In the genomic region with DNA sequence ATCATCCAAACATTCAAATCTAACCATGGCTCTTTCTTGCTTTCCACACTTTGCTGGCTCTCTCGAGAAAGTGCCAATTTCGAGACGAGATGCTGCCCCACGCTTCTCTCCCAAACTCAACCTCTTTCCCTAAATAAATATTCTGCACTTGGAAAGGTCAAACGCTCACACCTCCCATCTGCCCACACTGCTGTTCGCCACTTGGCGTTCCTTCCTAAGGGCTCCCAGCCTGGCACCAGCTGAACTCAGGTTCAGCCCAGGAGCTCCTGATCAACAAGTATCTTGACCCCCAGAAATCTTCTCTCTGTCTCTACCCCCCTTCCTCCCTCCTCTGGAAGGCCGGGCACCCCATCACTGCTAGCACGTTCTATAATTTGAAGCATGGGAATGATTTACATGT, we compare ENCODE assay signal across 8 mouse cellular contexts. TPM values are rescaled to one million over a fixed set of nuclear protein-coding genes. Genes with fewer than 3 reads are reported as not detected.
DNase-seq lines count a peak whose midpoint lies in the region; ATAC-seq and TF ChIP-seq lines count a peak whose summit lies in the region.
"Had no signal": no experiment of that assay in that cellular context is flagged by ENCODE, and none has a peak within 500 bp of the region (broad histone marks: within the 10 kb centered on the region; RNA-seq: fewer than 3 reads in every experiment).

No protein-coding gene starts in this region.

- H3K4me1 ChIP-seq in embryonic facial prominence, embryonic 10.5 days = peaks cover 44% of the 10 kb centered on the region
- peaks cover 44% of the 10 kb centered on the region for H3K4me1 ChIP-seq in hindbrain, postnatal 0 days (ENCODE audit: insufficient read depth, low read length)
- H3K4me1 ChIP-seq in olfactory bulb, adult 2 months (ENCODE audit: control insufficient read depth, insufficient read depth, low read length) = peaks cover 68% of the 10 kb centered on the region

- no peaks in the 10 kb centered on the region for H3K9me3 ChIP-seq in embryonic facial prominence, embryonic 10.5 days
- no peaks in the 10 kb centered on the region for H3K9me3 ChIP-seq in hindbrain, postnatal 0 days (ENCODE audit: low read length)
- H3K9me3 ChIP-seq: embryonic facial prominence, embryonic 12.5 days had no signal

- DNase-seq in left cerebral cortex, adult 2 months (ENCODE audit: extremely low spot score in 1 of 2, low spot score in 2 of 2) = no peak
- no peak for DNase-seq in left cerebral cortex, postnatal 10 days (ENCODE audit: extremely low spot score in 1 of 2, low spot score in 2 of 2)
- no peak for DNase-seq in embryonic facial prominence, embryonic 10.5 days (ENCODE audit: low spot score)
- peak; percentile 29 for DNase-seq in hindbrain, postnatal 0 days (ENCODE audit: low spot score)
- DNase-seq in adrenal gland, postnatal 14 days = no peak
- no peak for DNase-seq in natural killer cell, adult 2 months (ENCODE audit: low spot score in 2 of 2)

- H3K4me2 ChIP-seq in hindbrain, postnatal 0 days (ENCODE audit: low read depth, low read length) = peak overlapping the region; percentile 58

- ATAC-seq in hindbrain, postnatal 0 days = no peak

- H3K4me3 ChIP-seq in left cerebral cortex, adult 2 months = no peak overlapping the region; the same call in 1 of the 2 replicates
- H3K4me3 ChIP-seq in embryonic facial prominence, embryonic 10.5 days = peak overlapping the region; percentile 41
- H3K4me3 ChIP-seq in hindbrain, postnatal 0 days (ENCODE audit: low read length) = peak overlapping the region; percentile 37
- H3K4me3 ChIP-seq in olfactory bulb, adult 2 months (ENCODE audit: insufficient read depth, low read depth, low read length) = peak overlapping the region; percentile 34
- H3K4me3 ChIP-seq: embryonic facial prominence, embryonic 12.5 days had no signal

- peak overlapping the region; percentile 97 for H3K27ac ChIP-seq in left cerebral cortex, adult 2 months
- H3K27ac ChIP-seq in embryonic facial prominence, embryonic 10.5 days (replicated peaks) = no peak overlapping the region
- peak overlapping the region; percentile 92 for H3K27ac ChIP-seq in hindbrain, postnatal 0 days
- H3K27ac ChIP-seq in olfactory bulb, adult 2 months (ENCODE audit: insufficient read depth, low read depth, low read length) = peak overlapping the region; percentile 97

- peak overlapping the region; percentile 51 for H3K9ac ChIP-seq in hindbrain, postnatal 0 days (replicated peaks; ENCODE audit: low read length)
- H3K9ac ChIP-seq: embryonic facial prominence, embryonic 12.5 days had no signal

- TF ChIP-seq CTCF in left cerebral cortex, adult 2 months (IDR thresholded peaks at IDR 0.05) = no peak
- no peak for TF ChIP-seq CTCF in hindbrain, postnatal 0 days (IDR thresholded peaks at IDR 0.05; ENCODE audit: low read depth)
- TF ChIP-seq CTCF in olfactory bulb, adult 2 months (IDR thresholded peaks at IDR 0.05; ENCODE audit: insufficient read depth, low read depth, low read length) = no peak

- peaks cover 79% of the 10 kb centered on the region for H3K36me3 ChIP-seq in embryonic facial prominence, embryonic 10.5 days (replicated peaks)
- no peaks in the 10 kb centered on the region for H3K36me3 ChIP-seq in hindbrain, postnatal 0 days (ENCODE audit: insufficient read depth, low read length)

- WGBS in embryonic facial prominence, embryonic 10.5 days = 65% methylated on average over 9 of the region's 9 CpGs
- 21% methylated on average over 9 of the region's 9 CpGs for WGBS in hindbrain, postnatal 0 days
- 15% methylated on average over 9 of the region's 9 CpGs for WGBS in olfactory bulb, adult 2 months

- H3K27me3 ChIP-seq in embryonic facial prominence, embryonic 10.5 days (replicated peaks; ENCODE audit: low read depth, poor library complexity, severe bottlenecking) = no peaks in the 10 kb centered on the region
- H3K27me3 ChIP-seq in hindbrain, postnatal 0 days (ENCODE audit: insufficient read depth, low read length) = no peaks in the 10 kb centered on the region
- H3K27me3 ChIP-seq: embryonic facial prominence, embryonic 12.5 days had no signal

- intact Hi-C loops in left cerebral cortex, adult 2 months (cut with DNase I) = loop anchor here (10.0 kb wide), 1 partner anchor 202 kb away; no protein-coding TSS in a partner anchor
- intact Hi-C loops in left cerebral cortex, postnatal 10 days (cut with DNase I) = loop anchor here (10.0 kb wide), 1 partner anchor 202 kb away; no protein-coding TSS in a partner anchor

- no peak for TF ChIP-seq POLR2A in olfactory bulb, adult 2 months (IDR thresholded peaks at IDR 0.05; ENCODE audit: insufficient read depth, low read depth, low read length)

RNA-seq across cellular contexts. Expression of a gene that starts 34.1 kb away (rescaled TPM):
- 10 to 100 TPM in 1 of 2 experiments, 1 to 10 TPM in 1; 8.6 to 11.9 TPM for total RNA-seq in left cerebral cortex, adult 2 months (2021)
- total RNA-seq in left cerebral cortex, postnatal 10 days (2021) = 10 to 100 TPM; 10.6 to 13.9 TPM
- 25.3 and 30.6 TPM in 2 replicates for polyA plus RNA-seq in embryonic facial prominence, embryonic 10.5 days (2016; fragmentation: Nextera tagmentation; extraction: Ambion mirVana)
- 7.6 and 9.5 TPM in 2 replicates for total RNA-seq in hindbrain, postnatal 0 days (2014; rRNA removed)
- 6.2 and 7.1 TPM in 2 replicates for polyA plus RNA-seq in hindbrain, postnatal 0 days (2015; fragmentation: Nextera tagmentation; extraction: Ambion mirVana)
- polyA plus RNA-seq in olfactory bulb, adult 2 months (2012; ENCODE audit: insufficient read depth, insufficient read length, low replicate concordance, missing spikeins) = not detected in 2 replicates
- 50.4 and 58.0 TPM in 2 replicates for total RNA-seq in adrenal gland, postnatal 14 days (2021)
